Mouse (Mus musculus) brain, embryonic 18.5 days (tissue): ENCODE measurements around the gene Miox.
A peak's percentile ranks its signal among the peaks of the same experiment; 100 is the strongest.

Experiments
- DNase-seq: peaks from one replicate; pipeline ENCODE4 v3.0.0-alpha.2; 2012; ENCODE audit warnings: low read depth, low spot score

Gene Miox

DNA sequence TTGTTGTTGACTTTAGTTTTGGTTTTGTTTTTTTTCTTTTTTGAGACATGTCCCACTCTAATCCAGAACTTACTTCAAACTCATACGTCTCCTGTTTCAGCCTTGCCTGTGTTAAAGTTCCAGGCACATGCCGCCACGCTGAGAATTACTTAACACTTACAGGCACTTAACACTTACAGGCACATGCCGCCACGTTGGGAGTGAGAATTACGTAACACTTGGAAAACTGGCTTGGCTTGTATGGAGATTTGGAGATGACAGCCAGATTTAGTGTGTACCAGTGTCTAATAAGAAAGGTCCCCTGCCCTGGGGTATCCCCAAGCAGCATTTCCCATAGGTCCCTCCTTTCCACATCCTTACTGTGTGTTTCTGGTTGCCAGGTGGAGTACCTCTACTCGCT lies 28.9 kb downstream of the Miox start:
- no peak for DNase-seq

DNA sequence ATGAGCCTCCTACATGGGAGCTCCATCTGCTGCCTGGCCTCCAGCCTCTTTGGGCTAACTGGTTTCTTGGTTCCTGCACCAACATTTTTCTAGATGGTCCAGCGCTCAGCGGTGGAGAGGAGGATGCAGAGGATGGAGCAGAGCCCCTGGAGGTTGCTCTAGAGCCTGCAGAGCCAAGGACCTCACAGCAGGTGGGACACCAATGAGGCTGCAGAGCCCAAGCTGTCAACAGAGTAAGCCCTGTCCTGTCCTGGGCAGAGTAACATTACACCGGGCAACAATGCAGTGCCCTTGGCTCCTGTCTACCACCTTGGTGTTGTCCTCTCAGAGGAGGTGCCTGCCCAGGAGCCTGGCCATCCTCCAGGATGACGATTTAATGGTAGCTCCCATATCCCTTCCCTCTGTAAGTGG lies 30.9 kb downstream of the Miox start:
- no peak for DNase-seq

DNA sequence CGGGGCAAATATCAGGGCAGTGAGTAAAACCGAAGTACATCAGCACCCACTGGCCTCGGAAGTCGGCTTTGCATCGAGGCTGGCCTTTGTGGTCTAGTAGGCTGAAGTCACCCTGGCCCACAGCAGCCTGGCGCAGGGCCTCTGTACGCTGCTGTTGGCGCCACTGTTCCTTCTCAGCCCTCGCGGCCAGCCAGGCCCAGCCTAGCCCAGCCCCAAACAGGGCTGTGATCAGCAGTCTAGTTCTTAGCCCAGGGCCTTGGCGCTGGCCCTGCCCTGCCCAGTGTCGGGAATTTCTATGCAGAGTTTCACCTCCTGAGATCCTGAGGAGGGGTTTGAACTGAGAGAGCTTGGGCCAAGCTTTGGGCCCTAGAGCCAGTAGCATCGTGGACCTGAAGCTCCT lies 37.9 kb downstream of the Miox start:
- DNase-seq = no peak

DNA sequence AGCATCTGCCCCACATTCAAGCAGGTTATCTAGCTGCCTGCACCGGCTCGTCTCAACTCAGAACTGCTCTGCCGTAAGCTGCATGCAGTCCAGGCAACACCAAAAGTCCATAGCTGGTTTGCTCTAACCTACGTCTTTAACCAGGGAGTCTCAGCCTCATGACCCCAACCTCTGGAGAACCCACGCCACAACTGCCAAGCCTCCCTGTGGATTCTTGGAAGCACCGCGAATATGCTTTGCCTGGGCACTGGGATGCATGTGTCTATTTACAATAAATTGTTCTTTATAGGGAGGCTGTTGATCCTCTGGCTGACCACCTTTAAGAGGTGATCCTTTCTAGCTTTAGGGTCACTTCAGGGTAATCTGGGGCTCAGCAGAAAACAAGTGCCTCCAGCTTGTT lies 38.3 kb downstream of the Miox start:
- DNase-seq = no peak

DNA sequence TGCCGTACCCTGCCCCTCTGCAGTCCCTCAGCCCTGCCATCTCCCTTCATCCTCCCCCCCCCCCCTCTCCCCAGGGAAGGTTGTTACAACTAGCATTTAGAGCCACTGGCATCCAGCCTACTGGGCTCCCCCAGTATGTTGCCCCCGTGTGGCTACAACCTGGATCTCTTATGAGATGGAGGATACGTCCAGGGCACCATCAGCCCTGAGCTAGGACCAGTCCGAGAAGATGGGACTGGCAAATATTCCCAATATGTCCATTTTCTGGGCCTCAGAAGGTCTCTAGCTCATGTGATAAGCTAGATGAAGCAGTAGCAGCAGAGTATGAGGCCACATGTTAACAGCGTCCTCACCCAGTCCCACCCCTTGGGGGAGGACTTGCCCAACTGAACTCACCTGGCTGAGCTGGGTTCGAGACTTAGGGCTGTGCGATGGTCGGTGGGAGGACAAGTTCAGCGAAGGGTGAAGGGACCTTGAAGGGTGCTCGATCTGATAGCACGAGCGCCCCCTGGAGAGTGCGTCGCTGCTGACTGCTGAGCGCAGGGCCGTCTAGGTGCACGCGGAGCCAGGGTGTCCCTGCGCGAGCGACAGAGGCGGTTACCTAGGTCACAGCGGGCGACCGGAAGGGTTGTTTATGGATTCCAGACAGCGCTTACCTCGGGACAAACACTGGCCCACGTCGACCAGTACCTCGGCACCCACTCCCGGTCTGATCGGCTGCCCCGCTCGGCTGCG lies 39.0 kb downstream of the Miox start:
- peak; percentile 50 for DNase-seq

DNA sequence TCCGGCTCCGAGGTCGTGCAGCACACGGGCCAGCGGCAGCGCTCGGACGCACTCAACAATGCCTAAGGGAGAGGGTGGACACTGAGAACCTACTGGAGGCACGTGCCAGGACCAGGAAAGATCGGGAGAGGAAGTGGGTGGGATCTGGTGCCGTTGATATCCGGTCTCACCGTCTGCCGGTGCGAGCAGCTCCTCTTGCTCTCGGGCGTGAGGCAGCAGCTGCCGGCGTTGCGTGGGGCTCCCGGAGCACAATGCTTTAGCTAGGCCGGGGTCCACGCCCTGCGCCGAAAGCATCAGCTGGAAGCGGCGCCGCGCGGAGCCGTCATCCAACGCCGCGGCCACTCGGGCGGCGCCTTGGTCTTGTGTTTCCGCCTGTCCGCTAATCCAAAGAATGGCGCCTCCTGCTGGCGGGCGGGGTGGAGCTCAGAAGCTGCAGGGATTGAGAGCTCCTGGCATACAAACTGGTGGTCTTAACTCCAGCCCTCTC lies 39.6 kb downstream of the Miox start, which contains the start of gene Sco2:
TSS of gene Sco2 (minus strand) at position 85 of the 487 bp plus-strand sequence.
- DNase-seq = peak; percentile 73

DNA sequence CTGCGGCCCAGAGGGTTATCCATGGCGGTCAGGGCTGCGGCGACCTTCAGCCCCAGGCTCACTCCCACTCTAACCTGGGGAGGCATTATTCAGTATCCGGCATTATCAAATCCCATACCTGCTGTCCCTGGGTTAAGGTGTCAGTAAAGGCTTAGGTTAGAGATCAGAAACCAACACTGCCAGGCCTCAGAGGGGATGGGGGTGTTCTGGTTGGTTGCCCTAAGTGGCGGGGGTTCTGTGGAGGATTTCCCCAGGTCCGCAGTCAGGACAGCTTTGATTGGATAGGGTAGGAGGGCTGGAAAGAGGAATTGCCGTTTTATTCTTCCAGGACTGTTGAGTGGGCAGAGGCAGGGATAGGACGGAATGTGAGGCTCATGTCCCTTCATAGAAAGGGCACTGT lies 40.1 kb downstream of the Miox start:
- DNase-seq = no peak

DNA sequence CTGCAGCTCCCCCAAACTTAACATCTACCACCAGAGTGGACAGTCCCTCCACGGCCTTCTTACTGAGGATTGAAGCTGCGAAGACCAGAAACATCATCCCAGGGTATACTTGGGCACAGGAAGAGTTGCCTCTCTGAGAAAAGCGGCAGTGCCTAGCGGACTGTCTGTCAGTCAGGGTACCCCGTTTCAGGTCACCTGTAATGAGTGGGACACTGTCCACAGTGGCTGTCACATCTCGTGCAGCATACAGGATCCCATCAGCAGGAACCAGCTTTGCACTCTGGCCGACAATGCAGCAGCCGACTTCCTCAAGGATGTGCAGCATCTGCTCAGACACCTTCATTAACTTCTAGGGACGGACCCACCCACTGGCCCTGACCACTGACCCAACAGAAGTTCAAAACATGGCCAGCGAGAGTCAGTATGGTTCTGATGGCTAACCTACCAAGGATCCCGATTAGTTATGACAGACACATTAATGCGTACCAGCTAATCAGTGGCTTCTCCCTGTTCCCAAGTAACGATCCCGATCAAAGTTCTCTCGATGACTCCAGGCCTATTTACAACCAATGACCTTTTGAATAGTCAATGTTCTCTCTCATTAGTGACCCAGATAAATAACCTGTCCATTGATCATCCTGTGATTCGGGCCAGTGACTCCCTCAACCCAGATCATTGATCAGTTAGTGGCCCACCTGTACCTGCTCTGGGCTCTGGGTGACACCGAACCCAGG lies 40.8 kb downstream of the Miox start:
- DNase-seq = no peak

DNA sequence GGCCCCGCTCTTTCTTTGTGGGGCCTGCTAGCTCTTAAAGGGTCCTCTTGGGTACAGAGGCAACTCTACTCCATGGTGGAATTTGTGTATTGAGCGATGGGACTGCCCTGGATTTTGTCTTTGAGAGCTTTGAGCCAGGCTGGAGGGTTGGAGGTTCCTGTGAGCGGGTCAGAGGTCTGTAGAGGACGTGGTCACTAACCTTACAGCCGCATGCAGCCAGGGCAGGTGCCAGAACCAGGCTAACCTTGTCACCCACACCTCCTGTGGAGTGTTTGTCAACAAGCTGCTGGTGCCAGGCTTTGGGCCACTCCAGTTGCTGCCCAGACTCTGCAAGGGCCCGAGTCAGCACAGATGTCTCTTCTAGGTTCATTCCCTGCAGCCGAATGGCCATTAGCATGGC lies 41.8 kb downstream of the Miox start:
- DNase-seq = no peak

DNA sequence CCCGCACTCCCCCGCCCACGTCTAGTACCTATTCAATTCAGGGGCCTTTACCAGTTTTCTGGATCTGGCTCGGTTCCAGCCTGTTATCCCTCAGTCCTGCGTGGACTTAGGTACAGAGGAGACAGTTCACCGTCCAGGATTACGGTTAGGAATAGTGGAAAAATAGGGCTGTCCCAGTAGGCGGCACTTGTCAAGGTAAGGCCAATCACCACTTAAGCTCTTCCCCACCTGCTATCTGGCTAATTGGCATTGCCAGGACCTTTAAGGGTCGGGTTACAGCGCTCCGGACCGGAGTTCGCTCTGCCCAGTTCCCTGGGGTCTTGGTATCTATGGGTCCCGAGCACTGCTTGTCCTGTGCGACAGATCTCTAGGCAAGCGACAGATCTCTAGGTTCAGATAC lies 42.8 kb downstream of the Miox start, which contains the start of gene Tymp:
TSS of gene Tymp (minus strand) at position 83 of the 400 bp plus-strand sequence.
- no peak for DNase-seq

DNA sequence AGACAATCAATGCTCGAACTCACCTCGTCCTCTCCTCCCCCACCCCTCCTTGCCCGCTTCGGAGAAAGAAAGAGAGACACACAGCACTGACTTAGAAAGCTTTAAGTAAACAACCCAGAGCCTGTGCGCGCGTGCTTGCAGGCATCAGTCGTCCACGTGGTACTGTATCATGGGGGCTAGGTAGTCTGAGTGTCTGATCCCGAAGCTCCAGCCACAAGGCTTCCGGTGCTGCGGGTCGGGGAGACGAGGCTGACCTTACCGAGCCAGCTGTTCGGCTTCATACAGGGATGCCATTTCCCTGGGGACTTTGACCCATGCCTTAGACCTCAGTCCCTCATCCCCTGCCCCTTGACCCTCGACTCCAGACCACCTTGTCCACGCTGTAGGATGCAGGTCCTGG lies 43.2 kb downstream of the Miox start:
- no peak for DNase-seq

DNA sequence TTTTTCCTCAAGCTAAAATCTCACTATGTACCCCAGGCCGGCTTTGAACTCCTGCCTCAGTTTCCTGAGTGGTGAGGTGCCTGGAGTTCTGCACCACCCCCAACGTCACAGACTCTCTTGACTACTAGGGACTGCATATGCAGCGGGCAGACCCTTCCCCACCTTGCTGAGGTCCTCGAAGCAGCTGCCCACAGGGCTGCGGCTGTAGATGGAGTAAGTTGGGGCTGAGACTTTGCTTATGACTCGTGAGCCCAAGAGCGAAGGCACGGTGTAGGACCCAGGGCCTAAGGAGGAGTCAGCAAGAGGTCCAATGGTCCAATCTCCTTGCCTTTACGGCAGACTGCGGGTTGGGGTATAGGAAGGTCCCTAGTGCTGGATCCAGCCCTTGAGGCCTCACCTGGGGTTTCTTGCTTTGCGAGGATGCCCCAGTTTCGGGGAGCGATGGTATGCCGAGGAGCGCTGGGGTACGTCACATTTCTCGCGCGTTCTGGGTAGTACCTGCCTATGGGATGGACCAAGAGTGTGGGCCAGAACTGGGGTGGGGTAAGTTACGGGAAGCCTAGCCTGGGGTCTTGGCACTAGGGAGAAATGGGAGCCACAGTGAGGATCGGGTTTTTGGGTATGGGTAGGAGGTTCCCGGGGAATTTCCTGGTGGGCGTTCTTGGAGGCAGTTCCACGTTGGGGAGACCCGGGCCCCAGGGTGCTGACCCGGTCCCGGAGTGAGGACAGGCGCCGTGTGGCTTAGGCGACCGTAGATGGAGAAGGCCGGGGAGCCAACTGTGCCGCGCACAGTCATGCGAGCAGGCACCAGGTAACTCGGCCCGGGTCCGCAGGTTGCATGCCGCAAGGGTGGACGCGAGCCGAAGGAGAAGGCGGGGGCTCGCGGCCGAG lies 44.0 kb downstream of the Miox start:
- no peak for DNase-seq

DNA sequence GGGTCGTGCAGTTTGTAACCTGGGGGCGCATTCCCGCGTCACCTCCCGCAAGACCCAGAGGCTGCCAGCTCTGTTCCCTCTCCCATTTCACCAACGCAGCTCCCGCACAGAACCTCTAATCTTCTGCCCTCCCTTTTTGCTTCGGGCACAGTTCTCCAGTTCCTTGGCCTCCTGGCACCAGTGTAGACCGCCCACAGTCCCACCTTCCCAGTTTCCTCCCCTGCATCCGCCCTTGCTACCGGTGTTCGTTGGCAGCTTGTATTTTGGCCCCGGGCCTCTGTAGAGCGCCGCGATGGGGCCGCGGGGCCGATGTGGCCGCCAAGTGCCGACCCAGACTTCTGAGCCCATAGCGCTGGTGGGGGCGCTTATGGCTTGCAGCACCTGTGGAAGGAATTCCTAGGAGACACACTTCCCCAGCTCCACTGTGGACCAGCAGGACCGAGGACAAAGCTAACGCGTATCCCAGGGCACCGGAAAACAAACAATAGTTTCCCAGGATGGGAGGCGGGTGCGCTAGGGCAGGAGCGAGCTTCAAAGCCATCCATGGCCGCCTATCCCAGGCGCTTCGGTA lies 44.7 kb downstream of the Miox start, which contains the start of gene Odf3b:
TSS of gene Odf3b (minus strand) at position 452 of the 571 bp plus-strand sequence.
- DNase-seq = no peak

DNA sequence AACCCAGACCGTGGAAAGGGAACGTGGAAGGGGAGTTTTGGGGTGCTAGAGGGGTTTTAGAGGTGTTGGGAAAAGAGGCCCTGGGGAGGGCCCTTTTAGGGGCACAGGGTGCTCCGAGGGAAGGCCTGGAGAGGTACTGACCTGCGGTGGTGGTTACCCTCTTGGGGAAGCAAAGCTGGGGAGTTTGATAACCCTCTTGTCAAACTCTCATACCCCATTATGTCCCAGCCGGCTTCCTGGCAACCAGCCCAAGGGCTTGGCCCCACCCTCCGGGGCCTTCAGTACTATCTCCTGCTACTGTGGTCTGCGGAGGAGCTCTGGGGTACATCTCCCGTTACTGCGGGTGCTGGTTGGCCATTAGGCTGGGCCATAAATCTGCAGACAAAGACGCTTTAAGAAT lies 45.2 kb downstream of the Miox start:
- DNase-seq = no peak

DNA sequence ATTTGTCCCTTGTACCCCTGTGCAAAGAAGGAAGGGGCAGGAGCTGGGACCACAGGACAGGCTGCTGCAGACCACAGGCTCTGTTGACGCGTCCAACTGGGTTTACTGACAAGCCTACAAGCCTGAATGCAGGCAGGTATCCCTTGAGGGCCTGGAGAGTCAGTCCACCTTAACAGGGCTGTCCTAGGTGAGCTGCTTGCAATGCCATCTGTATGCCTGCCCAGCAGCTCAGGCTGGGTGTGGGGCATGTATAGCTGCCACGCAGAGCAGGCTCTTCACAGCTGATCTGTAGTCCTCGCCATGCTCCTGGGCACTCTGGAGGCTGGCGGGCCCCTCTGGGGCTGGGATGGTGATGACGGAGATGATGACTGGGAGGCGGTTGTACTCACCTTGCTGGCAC lies 50.4 kb downstream of the Miox start, which contains the start of gene Klhdc7b:
TSS of gene Klhdc7b (plus strand) at position 301 of the 400 bp plus-strand sequence.
- DNase-seq = no peak
